Mouse (Mus musculus): Measurements from ENCODE around the gene Alg10b. TPM values are rescaled to one million over a fixed set of nuclear protein-coding genes. Genes with fewer than 3 reads are reported as not detected.
A peak's percentile ranks its signal among the peaks of the same experiment; 100 is the strongest.

The Alg10b gene
- polyA plus RNA-seq, 2 experiments = 29.0 to 33.0 TPM

DNA sequence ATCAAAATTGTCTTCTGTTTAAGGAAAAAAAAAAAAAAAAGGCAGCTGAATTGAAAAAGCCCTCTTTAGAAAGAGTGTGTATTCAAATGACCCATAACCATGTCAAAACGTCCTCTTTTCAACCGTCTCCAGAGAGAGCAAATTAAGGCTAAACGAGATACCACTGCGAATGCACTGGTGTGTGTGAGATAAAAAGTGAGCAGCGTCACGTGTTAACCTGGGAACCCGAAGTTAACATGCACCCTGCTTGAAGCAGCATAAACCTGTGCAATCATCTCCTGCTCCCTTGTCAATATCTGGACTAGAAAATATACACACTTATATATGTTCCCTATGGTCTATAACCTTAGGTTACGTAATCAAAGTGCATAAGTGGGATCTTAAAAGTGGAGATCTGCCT, 10.2 kb upstream of the Alg10b start:
- H3K9me3 ChIP-seq (ENCODE audit: control insufficient read depth, low read length) = no peaks in the 10 kb centered on the region

DNA sequence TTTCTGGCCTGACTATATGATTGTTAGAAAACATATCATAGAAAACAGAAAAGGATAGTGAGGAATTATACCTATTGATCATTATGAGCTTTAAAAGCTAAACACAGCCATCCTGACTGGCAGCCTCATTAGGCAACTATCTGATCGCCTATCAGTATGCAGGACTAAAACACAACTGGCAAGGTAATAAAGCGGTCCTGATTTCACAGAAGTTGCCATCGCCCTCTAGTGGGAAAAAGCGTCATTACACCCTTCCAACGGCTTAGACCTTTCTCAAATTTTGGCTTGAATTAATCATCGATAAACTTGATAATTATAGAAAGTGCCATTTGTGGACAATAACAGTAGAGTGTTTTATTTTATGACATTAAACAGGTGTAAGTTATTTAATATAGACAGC, 9.2 kb upstream of the Alg10b start:
- Histone ChIP-seq H3K36me3 (ENCODE audit: control insufficient read depth, insufficient read depth, low read length) (no peaks in the 10 kb centered on the region), H3K9me3 (ENCODE audit: control insufficient read depth, low read length) (no peaks in the 10 kb centered on the region), H3K27ac (replicated peaks; ENCODE audit: low read depth, low read length) (no peak overlapping the region), H3K4me3 (replicated peaks; ENCODE audit: low read length) (no peak overlapping the region), H3K9ac (ENCODE audit: low read depth, low read length, severe bottlenecking) (no peak overlapping the region), H3K4me1 (ENCODE audit: control insufficient read depth, insufficient read depth, low read length) (no peaks in the 10 kb centered on the region), H3K4me2 (replicated peaks; ENCODE audit: low read depth, low read length, severe bottlenecking) (no peak overlapping the region), H3K27me3 (ENCODE audit: control insufficient read depth, insufficient read depth, low read length) (no peaks in the 10 kb centered on the region)
- DNase-seq (ENCODE audit: low spot score) (peak; percentile 79), ATAC-seq (ENCODE audit: low FRiP score, low read depth) (peak; percentile 26; the same call in 1 of the 2 replicates)
- no peak for TF ChIP-seq POLR2A (IDR thresholded peaks at IDR 0.05; ENCODE audit: borderline replicate concordance, extremely low read depth, insufficient read depth, insufficient read length)
- 10% methylated on average over 6 of the region's 6 CpGs for WGBS

More for the DNA sequence above, 10.2 kb upstream of the Alg10b start:
- 83% methylated on average over 8 of the region's 8 CpGs for WGBS
- ATAC-seq (ENCODE audit: low FRiP score, low read depth) (no peak), DNase-seq (ENCODE audit: low spot score) (no peak)
- Histone ChIP-seq H3K4me1 (ENCODE audit: control insufficient read depth, insufficient read depth, low read length) (no peaks in the 10 kb centered on the region), H3K9ac (ENCODE audit: low read depth, low read length, severe bottlenecking) (no peak overlapping the region), H3K4me3 (replicated peaks; ENCODE audit: low read length) (no peak overlapping the region), H3K27me3 (ENCODE audit: control insufficient read depth, insufficient read depth, low read length) (no peaks in the 10 kb centered on the region), H3K36me3 (ENCODE audit: control insufficient read depth, insufficient read depth, low read length) (no peaks in the 10 kb centered on the region), H3K27ac (replicated peaks; ENCODE audit: low read depth, low read length) (no peak overlapping the region), H3K4me2 (replicated peaks; ENCODE audit: low read depth, low read length, severe bottlenecking) (no peak overlapping the region)
- TF ChIP-seq POLR2A (IDR thresholded peaks at IDR 0.05; ENCODE audit: borderline replicate concordance, extremely low read depth, insufficient read depth, insufficient read length) = no peak

DNA sequence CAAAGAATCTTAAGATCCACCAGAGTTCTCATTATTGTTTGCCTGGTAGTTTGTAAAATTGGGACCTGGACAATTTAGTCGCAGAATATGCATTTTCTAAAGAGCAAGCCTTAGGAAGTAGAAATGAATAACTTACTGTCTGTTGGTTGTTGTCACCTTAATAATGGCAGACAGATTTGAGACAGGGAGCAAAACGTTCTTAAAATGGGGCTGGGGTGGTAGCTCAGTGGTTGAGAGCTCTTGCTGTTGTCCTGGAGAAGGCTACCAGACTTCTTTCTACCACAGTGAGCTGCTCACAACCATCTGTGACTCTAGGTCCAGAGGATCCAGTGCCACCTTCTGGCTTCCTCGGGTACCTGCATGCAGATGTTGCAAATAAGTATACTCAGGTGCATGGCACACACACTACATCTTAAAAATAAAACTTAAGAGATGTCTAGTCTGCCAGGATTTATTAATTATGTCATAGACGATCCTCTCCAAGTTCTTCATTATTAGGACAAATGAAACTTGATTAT, 1.0 kb downstream of the Alg10b start:
- DNase-seq (ENCODE audit: low spot score) (peak; percentile 33), ATAC-seq (ENCODE audit: low FRiP score, low read depth) (no peak)
- Histone ChIP-seq H3K4me1 (ENCODE audit: control insufficient read depth, insufficient read depth, low read length) (0 out of 2 replicates have a peak, but pooled peaks cover 5% of the 10 kb centered on the region), H3K27ac (replicated peaks; ENCODE audit: low read depth, low read length) (no peak overlapping the region), H3K9ac (ENCODE audit: low read depth, low read length, severe bottlenecking) (peak overlapping the region; percentile 92; the same call in 1 of the 2 replicates), H3K27me3 (ENCODE audit: control insufficient read depth, insufficient read depth, low read length) (no peaks in the 10 kb centered on the region), H3K9me3 (ENCODE audit: control insufficient read depth, low read length) (no peaks in the 10 kb centered on the region), H3K4me2 (replicated peaks; ENCODE audit: low read depth, low read length, severe bottlenecking) (peak overlapping the region; percentile 58), H3K4me3 (replicated peaks; ENCODE audit: low read length) (peak overlapping the region; percentile 85), H3K36me3 (ENCODE audit: control insufficient read depth, insufficient read depth, low read length) (peaks cover 36% of the 10 kb centered on the region)
- 70% methylated on average over 4 of the region's 4 CpGs for WGBS
- no peak for TF ChIP-seq POLR2A (IDR thresholded peaks at IDR 0.05; ENCODE audit: borderline replicate concordance, extremely low read depth, insufficient read depth, insufficient read length)

DNA sequence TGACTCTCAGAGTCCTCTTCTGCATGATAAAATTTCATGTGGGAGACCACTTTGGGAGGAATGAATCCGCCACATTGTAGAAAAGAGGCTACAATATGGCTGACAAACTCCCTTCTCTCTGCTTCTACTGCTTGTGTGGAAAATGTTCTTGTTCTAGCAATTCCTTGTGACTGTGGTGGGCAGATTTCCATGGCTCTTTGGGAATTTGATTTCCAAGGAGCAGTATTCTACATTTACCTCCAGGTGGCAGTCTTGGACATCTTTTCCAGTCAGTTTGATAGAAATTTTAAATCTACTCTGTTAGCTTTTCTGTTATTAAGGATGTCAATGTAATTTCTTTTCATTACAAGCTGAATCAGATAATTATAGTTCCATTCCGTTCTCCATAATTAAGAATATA, 13.5 kb downstream of the Alg10b start:
- no peak for TF ChIP-seq POLR2A (IDR thresholded peaks at IDR 0.05; ENCODE audit: borderline replicate concordance, extremely low read depth, insufficient read depth, insufficient read length)
- Histone ChIP-seq H3K27me3 (ENCODE audit: control insufficient read depth, insufficient read depth, low read length) (no peaks in the 10 kb centered on the region), H3K4me2 (replicated peaks; ENCODE audit: low read depth, low read length, severe bottlenecking) (no peak overlapping the region), H3K4me3 (replicated peaks; ENCODE audit: low read length) (no peak overlapping the region), H3K9ac (ENCODE audit: low read depth, low read length, severe bottlenecking) (no peak overlapping the region), H3K36me3 (ENCODE audit: control insufficient read depth, insufficient read depth, low read length) (peaks cover 12% of the 10 kb centered on the region), H3K27ac (replicated peaks; ENCODE audit: low read depth, low read length) (no peak overlapping the region), H3K4me1 (ENCODE audit: control insufficient read depth, insufficient read depth, low read length) (no peaks in the 10 kb centered on the region), H3K9me3 (ENCODE audit: control insufficient read depth, low read length) (no peaks in the 10 kb centered on the region)
- ATAC-seq (ENCODE audit: low FRiP score, low read depth) (no peak), DNase-seq (ENCODE audit: low spot score) (peak; percentile 73)
- WGBS = 38% methylated on average over 2 of the region's 2 CpGs

DNA sequence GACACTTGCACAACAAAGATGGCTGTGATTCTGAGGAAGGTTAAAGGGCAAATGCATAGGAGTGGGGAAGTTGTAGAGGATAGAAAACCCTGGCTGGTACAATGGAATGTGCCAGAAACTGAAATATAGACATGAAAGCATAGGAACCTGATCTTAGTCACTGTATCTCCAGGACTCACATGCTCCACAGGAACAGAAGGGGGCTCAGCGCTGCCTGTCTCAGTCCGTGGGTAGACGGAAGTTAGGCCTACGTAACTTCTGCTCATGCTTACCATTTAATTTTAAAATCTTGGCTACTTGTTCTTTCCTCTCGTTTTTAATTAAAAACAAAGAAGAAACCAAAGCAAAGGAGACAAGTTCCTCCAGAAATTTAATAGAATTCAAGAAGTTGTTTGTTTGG, 20.0 kb downstream of the Alg10b start:
- no peak overlapping the region for H3K4me3 ChIP-seq (replicated peaks; ENCODE audit: low read length)
- H3K9me3 ChIP-seq (ENCODE audit: control insufficient read depth, low read length) = no peaks in the 10 kb centered on the region
- H3K27me3 ChIP-seq (ENCODE audit: control insufficient read depth, insufficient read depth, low read length) = no peaks in the 10 kb centered on the region
- no peak overlapping the region for H3K27ac ChIP-seq (replicated peaks; ENCODE audit: low read depth, low read length)
- no peak overlapping the region for H3K9ac ChIP-seq (ENCODE audit: low read depth, low read length, severe bottlenecking)
- H3K4me1 ChIP-seq (ENCODE audit: control insufficient read depth, insufficient read depth, low read length) = no peaks in the 10 kb centered on the region
- no peaks in the 10 kb centered on the region for H3K36me3 ChIP-seq (ENCODE audit: control insufficient read depth, insufficient read depth, low read length)
- ATAC-seq (ENCODE audit: low FRiP score, low read depth) (no peak), DNase-seq (ENCODE audit: low spot score) (no peak)
- WGBS = 68% methylated on average over 5 of the region's 5 CpGs
- TF ChIP-seq POLR2A (IDR thresholded peaks at IDR 0.05; ENCODE audit: borderline replicate concordance, extremely low read depth, insufficient read depth, insufficient read length) = no peak
- H3K4me2 ChIP-seq (replicated peaks; ENCODE audit: low read depth, low read length, severe bottlenecking) = no peak overlapping the region
